Mouse (Mus musculus) cortical plate, adult 2 months (tissue): Measurements from ENCODE around the gene Plppr4. TPM values are rescaled to one million over a fixed set of nuclear protein-coding genes. Genes with fewer than 3 reads are reported as not detected.

ENCODE experiments used
- H3K27ac ChIP-seq: fragments of 200-500 bp; 2 replicates; pipeline ENCODE4 v1.5.1; 2012; ENCODE audit warnings: low read length, control low read depth, inconsistent platforms; ENCODE audit not compliant: insufficient read depth
- H3K4me1 ChIP-seq: fragments of 200-500 bp; 2 replicates; pipeline ENCODE4 v1.6.1; 2011; ENCODE audit warnings: low read length; ENCODE audit not compliant: control insufficient read depth, insufficient read depth
- H3K4me3 ChIP-seq: fragments of 200-500 bp; 2 replicates; pipeline ENCODE4 v1.5.1; 2011; ENCODE audit warnings: mild to moderate bottlenecking, low read length, control low read depth; ENCODE audit not compliant: insufficient read depth
- CTCF ChIP-seq: fragments of 200-500 bp; IDR thresholded peaks from 2 replicates; pipeline ENCODE4 v1.5.1; 2011; ENCODE audit warnings: mild to moderate bottlenecking, control low read depth, low read length; ENCODE audit not compliant: insufficient read depth; ENCODE audit errors: extremely low read depth
- POLR2A ChIP-seq: fragments of 200-500 bp; IDR thresholded peaks from 2 replicates; pipeline ENCODE4 v1.6.1; 2011; ENCODE audit warnings: mild to moderate bottlenecking, low read length, control low read depth; ENCODE audit not compliant: insufficient read depth; ENCODE audit errors: extremely low read depth
- polyA plus RNA-seq: library from polyadenylated mRNA; depleted of rRNA; stranded (reverse); fragments of >200 nt; gene quantifications from 2 replicates; pipeline ENCODE4 v1.2.3, GENCODE M21; 2012

Plppr4 gene
- polyA plus RNA-seq, 1 experiment, result 85.7 TPM

DNA sequence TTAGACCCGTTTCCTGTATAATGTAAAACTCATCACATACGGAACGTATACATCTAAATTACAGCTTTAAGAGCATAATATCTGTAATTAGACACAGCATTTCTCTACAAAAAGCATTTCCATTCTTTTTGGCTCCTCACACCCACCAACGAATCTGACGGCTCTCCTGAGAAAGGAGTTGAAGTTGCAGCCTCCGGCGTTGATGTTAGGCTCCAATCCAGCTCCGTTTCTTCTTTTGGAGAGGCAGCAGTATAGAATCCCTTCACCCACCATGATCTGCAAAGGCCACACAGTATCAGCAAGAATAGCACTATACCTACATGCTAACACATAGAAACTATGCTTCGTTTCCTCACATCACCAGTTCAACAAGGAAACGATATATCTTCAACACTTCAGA lies 29.2 kb downstream of the Plppr4 start:
- H3K27ac ChIP-seq, result no peak overlapping the region
- TF ChIP-seq POLR2A, result no peak

DNA sequence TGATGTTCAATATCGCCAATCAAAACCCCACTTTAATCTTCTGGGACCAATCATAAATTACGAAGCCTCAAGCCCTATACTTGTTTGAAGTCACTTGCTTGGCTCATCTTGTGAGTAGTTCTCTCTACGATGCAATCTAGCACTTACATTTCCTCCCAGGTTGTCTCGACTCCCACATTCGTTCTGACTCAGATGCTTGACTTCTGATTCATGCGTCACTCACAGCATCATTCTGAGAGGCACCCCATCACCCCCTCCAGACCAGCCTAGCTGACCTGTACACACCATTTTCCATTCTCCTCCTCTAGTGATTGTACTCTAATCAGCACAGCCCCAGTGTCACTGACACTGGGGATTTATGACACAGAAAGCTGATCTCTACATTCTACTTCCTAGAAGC lies 31.2 kb downstream of the Plppr4 start:
- no peak overlapping the region for H3K4me3 ChIP-seq
- no peak overlapping the region for H3K27ac ChIP-seq
- TF ChIP-seq POLR2A (no peak), CTCF (no peak)
- H3K4me1 ChIP-seq, result peaks cover 9% of the 10 kb centered on the region; the same call in 1 of the 2 replicates

More for the DNA sequence above, 29.2 kb downstream of the Plppr4 start:
- Histone ChIP-seq H3K4me3 (no peak overlapping the region), H3K4me1 (peaks cover 9% of the 10 kb centered on the region; the same call in 1 of the 2 replicates)

DNA sequence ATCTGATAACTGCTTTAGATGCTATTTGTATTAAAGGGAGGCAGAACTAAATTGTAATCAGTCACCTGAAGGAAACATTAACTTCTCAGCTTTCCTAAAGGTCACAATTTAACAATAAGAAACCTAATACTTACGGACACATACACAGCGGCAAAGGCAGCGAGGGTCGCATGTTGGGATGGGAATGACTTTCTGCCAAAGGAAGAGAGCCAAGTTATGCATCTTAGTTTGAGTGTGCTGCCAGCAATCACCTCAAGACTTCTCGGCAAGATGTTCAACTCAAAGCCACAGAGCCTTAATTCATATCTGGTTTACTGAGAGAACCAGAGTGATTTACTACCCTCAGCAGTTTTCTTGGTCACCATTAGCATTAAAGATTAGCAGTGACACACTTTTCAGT lies 34.1 kb downstream of the Plppr4 start:
- no peak overlapping the region for H3K4me3 ChIP-seq
- no peak overlapping the region for H3K27ac ChIP-seq
- no peak for TF ChIP-seq CTCF
- no peak for TF ChIP-seq POLR2A
- peaks cover 8% of the 10 kb centered on the region; the same call in 1 of the 2 replicates for H3K4me1 ChIP-seq

DNA sequence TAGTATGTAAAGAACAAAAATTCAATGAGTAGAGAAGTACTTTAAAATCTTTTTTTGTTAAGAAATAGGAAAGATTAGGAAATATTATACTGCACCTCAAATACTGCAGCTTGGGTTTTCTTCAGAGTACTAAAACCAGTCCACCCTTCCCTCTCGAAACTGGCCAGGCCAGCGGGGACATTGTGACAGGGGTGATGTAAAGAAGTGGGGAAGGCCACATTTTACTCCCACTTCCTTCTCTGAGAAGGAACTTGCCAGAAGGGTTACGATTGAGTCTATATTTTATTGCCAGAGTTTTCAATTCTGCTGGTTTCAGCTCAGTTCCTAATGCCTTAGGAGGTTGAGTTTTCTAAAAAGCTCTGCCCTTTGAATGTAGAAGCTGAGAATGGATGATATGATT lies 41.0 kb downstream of the Plppr4 start:
- no peaks in the 10 kb centered on the region; the same call in 1 of the 2 replicates for H3K4me1 ChIP-seq
- TF ChIP-seq POLR2A (no peak), CTCF (no peak)
- H3K27ac ChIP-seq, result no peak overlapping the region
- no peak overlapping the region for H3K4me3 ChIP-seq

DNA sequence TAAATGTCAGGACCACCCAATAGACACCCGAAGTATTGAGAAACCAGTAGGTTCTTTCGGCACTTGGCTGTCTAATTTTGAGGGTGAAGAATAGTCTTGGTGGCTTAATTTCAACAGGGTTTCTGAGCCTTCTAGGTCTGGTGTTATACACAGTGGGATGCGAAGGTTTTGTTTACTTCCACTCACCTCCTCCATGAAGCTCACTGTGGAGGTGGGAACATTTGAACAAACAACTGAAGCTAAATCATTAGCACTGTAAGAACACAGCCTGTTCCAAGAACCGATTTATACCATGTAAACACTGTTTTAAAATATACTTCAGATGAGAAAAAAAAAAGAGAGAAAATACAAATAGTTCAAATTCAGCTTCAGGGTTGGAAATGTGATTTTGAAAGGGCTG lies 47.3 kb downstream of the Plppr4 start:
- TF ChIP-seq CTCF (no peak), POLR2A (no peak)

DNA sequence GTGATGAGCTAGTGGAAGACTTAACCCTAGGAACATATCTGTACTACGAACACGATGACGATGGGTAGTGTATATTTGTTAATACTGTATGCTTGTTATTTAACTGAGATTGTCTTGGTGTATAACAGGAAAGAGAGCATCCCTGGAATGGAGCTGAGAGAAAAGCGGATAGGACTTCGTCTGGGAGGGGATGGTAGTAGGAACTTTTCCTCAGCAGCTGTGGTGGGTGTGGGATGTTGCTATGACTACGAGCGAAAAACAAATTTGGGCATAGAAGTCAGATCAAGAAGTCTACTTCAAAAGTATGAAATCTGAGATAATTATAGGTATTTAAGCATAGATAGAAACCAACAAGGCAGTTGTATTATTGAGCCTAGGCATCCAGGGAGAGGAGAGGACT lies 48.6 kb downstream of the Plppr4 start:
- Histone ChIP-seq H3K4me1 (peaks cover 2% of the 10 kb centered on the region; the same call in 1 of the 2 replicates), H3K4me3 (no peak overlapping the region), H3K27ac (no peak overlapping the region)
- TF ChIP-seq CTCF (no peak), POLR2A (no peak)

More for the DNA sequence above, 47.3 kb downstream of the Plppr4 start:
- Histone ChIP-seq H3K4me3 (no peak overlapping the region), H3K4me1 (peaks cover 2% of the 10 kb centered on the region; the same call in 1 of the 2 replicates), H3K27ac (no peak overlapping the region)

DNA sequence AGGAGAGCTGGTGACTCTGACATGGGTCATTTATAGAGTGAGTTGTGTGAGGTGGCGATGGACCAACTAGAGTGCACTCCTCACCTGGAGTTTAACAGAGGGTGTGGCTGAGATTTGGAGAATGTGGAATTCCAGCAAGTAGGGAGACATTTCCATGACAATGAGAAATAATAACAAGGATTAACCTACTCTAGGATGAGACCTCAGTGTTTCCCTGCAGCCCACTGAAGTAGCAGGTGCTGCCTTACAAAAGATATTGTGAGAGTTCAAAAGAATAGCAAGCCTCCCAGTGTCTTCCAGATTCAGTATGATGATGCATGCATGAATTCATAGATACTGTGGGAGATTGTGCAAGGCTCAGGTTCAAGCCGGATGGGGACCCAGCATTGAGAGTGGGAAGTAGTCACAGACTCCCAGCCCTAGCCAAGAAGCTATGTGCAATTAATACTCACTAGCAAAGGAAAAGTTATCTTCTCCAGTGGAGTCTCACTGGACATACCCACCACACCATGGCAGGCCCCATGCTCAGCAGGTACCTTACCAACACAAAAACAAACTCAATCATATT lies 49.8 kb downstream of the Plppr4 start:
- TF ChIP-seq POLR2A (no peak), CTCF (no peak)
- Histone ChIP-seq H3K27ac (no peak overlapping the region), H3K4me1 (peaks cover 2% of the 10 kb centered on the region; the same call in 1 of the 2 replicates), H3K4me3 (no peak overlapping the region)

DNA sequence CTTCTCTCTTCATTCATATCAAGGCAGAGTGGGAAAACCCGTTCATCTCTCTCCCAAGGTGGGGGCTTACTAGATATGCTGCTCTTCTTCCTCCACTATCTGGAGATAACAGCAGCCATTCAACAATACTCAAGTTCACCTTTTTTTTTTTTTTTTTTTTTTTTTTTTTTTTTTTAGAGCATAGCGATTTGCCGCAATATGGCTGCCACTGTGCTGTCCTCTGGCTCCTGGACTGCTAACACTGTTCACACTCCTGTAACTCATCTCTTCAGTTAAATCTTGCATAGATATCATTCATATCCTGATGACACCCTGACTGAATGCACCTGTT lies 51.1 kb downstream of the Plppr4 start:
- Histone ChIP-seq H3K27ac (no peak overlapping the region), H3K4me1 (peaks cover 2% of the 10 kb centered on the region; the same call in 1 of the 2 replicates), H3K4me3 (no peak overlapping the region)
- TF ChIP-seq CTCF (no peak), POLR2A (no peak)

DNA sequence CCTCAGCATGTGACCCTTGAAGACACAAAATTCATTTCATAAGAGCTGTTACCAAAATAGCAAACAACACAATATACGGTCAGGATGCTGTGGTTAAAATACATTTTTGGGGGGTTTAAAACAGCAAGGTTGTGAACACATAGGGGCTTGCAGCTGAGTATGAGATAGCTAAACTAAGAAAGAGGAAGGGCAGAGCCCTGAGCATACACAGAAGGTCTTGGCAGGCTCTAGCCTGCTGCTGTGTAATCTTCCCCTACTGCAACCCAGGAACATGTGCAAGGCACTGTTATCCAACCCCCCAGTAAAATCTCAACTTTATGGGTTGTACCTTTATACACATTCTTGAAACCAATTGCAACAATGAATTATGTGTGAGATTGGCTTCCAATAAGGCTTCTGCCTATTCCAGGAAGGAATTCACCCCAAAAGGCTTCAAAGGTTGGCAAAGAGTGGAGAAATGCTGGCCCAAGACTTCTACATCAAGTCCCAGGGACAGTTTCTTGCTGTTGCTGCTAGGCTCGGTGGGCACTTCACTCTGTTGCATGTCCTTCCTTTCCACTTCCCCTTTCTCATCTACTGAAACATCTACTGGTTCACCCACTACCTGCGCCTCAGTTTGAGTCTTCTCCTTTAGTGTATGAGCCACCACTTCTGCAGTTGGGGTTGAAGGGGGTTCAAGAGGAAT lies 51.6 kb downstream of the Plppr4 start:
- H3K4me3 ChIP-seq, result no peak overlapping the region
- no peak for TF ChIP-seq POLR2A
- TF ChIP-seq CTCF, result no peak
- H3K27ac ChIP-seq, result no peak overlapping the region
- peaks cover 2% of the 10 kb centered on the region; the same call in 1 of the 2 replicates for H3K4me1 ChIP-seq

DNA sequence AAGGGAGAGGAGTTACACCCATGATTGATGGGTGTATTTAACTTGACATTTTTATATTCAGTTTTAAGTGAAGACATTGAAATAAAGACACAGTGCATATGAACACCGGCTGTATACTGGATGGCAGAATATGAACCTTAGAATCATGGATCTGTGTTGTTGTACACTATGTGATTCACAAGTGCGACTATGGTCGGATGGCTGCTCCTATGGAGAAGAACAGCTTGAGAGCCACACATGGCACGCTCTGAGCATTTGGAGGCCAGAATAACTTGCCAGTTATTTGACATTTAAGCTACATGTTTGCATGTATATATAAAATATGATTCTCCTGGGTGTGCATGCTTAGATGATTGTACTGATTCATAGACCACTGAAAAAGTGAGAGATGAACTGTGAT lies 53.1 kb downstream of the Plppr4 start:
- H3K27ac ChIP-seq, result no peak overlapping the region
- TF ChIP-seq CTCF (no peak), POLR2A (no peak)
- peaks cover 2% of the 10 kb centered on the region; the same call in 1 of the 2 replicates for H3K4me1 ChIP-seq
- H3K4me3 ChIP-seq, result no peak overlapping the region

DNA sequence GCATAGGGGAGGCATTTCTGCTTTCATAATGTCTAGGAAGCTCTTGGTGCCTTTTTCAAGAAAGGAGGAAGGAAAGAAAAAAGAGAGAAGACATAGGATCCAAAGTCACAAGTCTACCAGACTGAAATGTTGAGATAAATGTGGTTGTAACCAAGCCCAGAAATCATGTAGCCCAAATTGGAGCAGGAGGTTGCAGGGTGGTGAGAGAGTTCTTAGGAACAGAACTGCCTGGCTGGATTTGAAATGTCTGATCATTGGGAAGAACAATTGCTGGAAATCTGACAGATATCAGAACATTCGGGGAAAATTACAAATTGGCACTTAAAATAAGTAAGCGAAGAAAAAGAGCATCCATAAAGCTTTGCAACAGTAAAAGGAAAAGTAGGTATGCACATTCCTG lies 56.6 kb downstream of the Plppr4 start:
- Histone ChIP-seq H3K27ac (no peak overlapping the region), H3K4me1 (no peaks in the 10 kb centered on the region; the same call in 1 of the 2 replicates), H3K4me3 (no peak overlapping the region)
- TF ChIP-seq POLR2A (no peak), CTCF (no peak)
